Mouse (Mus musculus): ENCODE results near the gene Cdc37l1. TPM values are rescaled to one million over a fixed set of nuclear protein-coding genes. Genes with fewer than 3 reads are reported as not detected.

The Cdc37l1 gene
- total RNA-seq, 2 experiments from 2014 or later, result 102 to 122 TPM

- no peak for DNase-seq
Measured at GRCm38 (mm10) chr19:29009046-29009445, 18.9 kb downstream of the Cdc37l1 start.

GRCm38 (mm10) chr19:29011355-29011990 is 21.3 kb downstream of the Cdc37l1 start:
- DNase-seq, result peak; percentile 31 to 37

- DNase-seq, result no peak
Measured at GRCm38 (mm10) chr19:29014466-29015055, 24.4 kb downstream of the Cdc37l1 start.

GRCm38 (mm10) chr19:29015410-29016203 is 25.5 kb downstream of the Cdc37l1 start:
- DNase-seq, result no peak

GRCm38 (mm10) chr19:29016204-29016765 is 26.1 kb downstream of the Cdc37l1 start:
- no peak for DNase-seq

GRCm38 (mm10) chr19:29016786-29017185 is 26.6 kb downstream of the Cdc37l1 start:
- DNase-seq, result no peak

GRCm38 (mm10) chr19:29019647-29020046 is 29.5 kb downstream of the Cdc37l1 start:
- no peak for DNase-seq

GRCm38 (mm10) chr19:29021754-29022345 is 31.7 kb downstream of the Cdc37l1 start:
- no peak for DNase-seq

- peak; percentile 71 to 78 for DNase-seq
Measured at GRCm38 (mm10) chr19:29024391-29024947, 34.3 kb downstream of the Cdc37l1 start.

- DNase-seq, result no peak
Measured at GRCm38 (mm10) chr19:29031788-29032187, 41.6 kb downstream of the Cdc37l1 start.

GRCm38 (mm10) chr19:29032662-29033061 is 42.5 kb downstream of the Cdc37l1 start:
- no peak for DNase-seq

GRCm38 (mm10) chr19:29037026-29037425 is 46.9 kb downstream of the Cdc37l1 start:
- DNase-seq, result no peak

- no peak for DNase-seq
Measured at GRCm38 (mm10) chr19:29037541-29037940, 47.4 kb downstream of the Cdc37l1 start.

- no peak for DNase-seq
Measured at GRCm38 (mm10) chr19:29039334-29039733, 49.2 kb downstream of the Cdc37l1 start.

- DNase-seq, result no peak
Measured at GRCm38 (mm10) chr19:29040206-29040605, 50.1 kb downstream of the Cdc37l1 start.

GRCm38 (mm10) chr19:29042143-29042542 is 52.0 kb downstream of the Cdc37l1 start:
- no peak for DNase-seq

GRCm38 (mm10) chr19:29042647-29043046 is 52.5 kb downstream of the Cdc37l1 start:
- no peak for DNase-seq

- DNase-seq, result no peak
Measured at GRCm38 (mm10) chr19:29044353-29044768, 54.2 kb downstream of the Cdc37l1 start.

GRCm38 (mm10) chr19:29045369-29045768 is 55.2 kb downstream of the Cdc37l1 start:
- no peak for DNase-seq

GRCm38 (mm10) chr19:29045956-29046650 is 56.0 kb downstream of the Cdc37l1 start:
- no peak for DNase-seq

GRCm38 (mm10) chr19:29046961-29047333 is 56.8 kb downstream of the Cdc37l1 start:
- no peak for DNase-seq
